Mouse (Mus musculus) neural tube, embryonic 11.5 days (tissue): ENCODE measurements around the gene Crybb1. TPM values are rescaled to one million over a fixed set of nuclear protein-coding genes. Genes with fewer than 3 reads are reported as not detected.

Experiments
- ATAC-seq: fragments of 200-750 bp; cut with Nextera tagmentation; 2 replicates; pipeline ENCODE4 v1.8.0; 2017; ENCODE audit warnings: moderate number of reproducible peaks, mild to moderate bottlenecking, moderate TSS enrichment, moderate library complexity; ENCODE audit not compliant: insufficient read depth, low FRiP score, low TSS enrichment
- DNase-seq: peaks from one replicate; pipeline ENCODE4 v3.0.0-alpha.2; 2015; ENCODE audit warnings: low spot score
- H3K27ac ChIP-seq: fragments of 300-500 bp; sonication (generic); 2 replicates; pipeline ENCODE4 v1.5.1; 2014; ENCODE audit warnings: low read depth, mild to moderate bottlenecking, low read length
- H3K27me3 ChIP-seq: fragments of 300-500 bp; sonication (generic); 2 replicates; pipeline ENCODE4 v1.6.1; 2014; ENCODE audit warnings: mild to moderate bottlenecking, low read length, mixed read lengths; ENCODE audit not compliant: control insufficient read depth, insufficient read depth
- H3K36me3 ChIP-seq: fragments of 300-500 bp; sonication (generic); 2 replicates; pipeline ENCODE4 v1.6.1; 2014; ENCODE audit warnings: mild to moderate bottlenecking, low read length, moderate library complexity, mixed read lengths; ENCODE audit not compliant: control insufficient read depth, insufficient read depth
- H3K4me1 ChIP-seq: fragments of 300-500 bp; sonication (generic); 2 replicates; pipeline ENCODE4 v1.6.1; 2014; ENCODE audit warnings: low read length, mixed read lengths; ENCODE audit not compliant: control insufficient read depth, insufficient read depth
- H3K4me2 ChIP-seq: fragments of 300-500 bp; sonication (generic); 2 replicates; pipeline ENCODE4 v1.6.1; 2014; ENCODE audit warnings: low read depth, mild to moderate bottlenecking, moderate library complexity
- H3K4me3 ChIP-seq: fragments of 300-500 bp; sonication (generic); 2 replicates; pipeline ENCODE4 v1.5.1; 2014; ENCODE audit warnings: low read depth, low read length
- H3K9ac ChIP-seq: fragments of 300-500 bp; sonication (generic); 2 replicates; pipeline ENCODE4 v1.6.1; 2014; ENCODE audit warnings: mild to moderate bottlenecking, low read length
- H3K9me3 ChIP-seq: fragments of 300-500 bp; sonication (generic); 2 replicates; pipeline ENCODE4 v1.6.1; 2016; ENCODE audit warnings: low read length; ENCODE audit not compliant: control insufficient read depth
- WGBS: fragments of 180-500 bp; shearing (Covaris S2); extraction: QIAGEN DNeasy Blood & Tissue Kit; methylation state at CpG from one replicate; pipeline ENCODE4 v1.1.7; 2014; 5-methylcytosine and 5-hydroxymethylcytosine counted together
- polyA plus RNA-seq: library from polyadenylated mRNA; unstranded; fragments of >200 nt; fragmentation: Nextera tagmentation; extraction: Ambion mirVana; gene quantifications from 2 replicates; pipeline ENCODE4 v1.2.1, GENCODE M21; 2014

Crybb1 gene
- polyA plus RNA-seq, 1 experiment from 2014 or later = 0.90 TPM

- Histone ChIP-seq H3K4me1 (no peaks in the 10 kb centered on the region), H3K36me3 (peaks cover 11% of the 10 kb centered on the region), H3K9me3 (no peaks in the 10 kb centered on the region), H3K4me2 (no peak overlapping the region), H3K9ac (no peak overlapping the region), H3K27me3 (no peaks in the 10 kb centered on the region), H3K4me3 (no peak overlapping the region), H3K27ac (no peak overlapping the region)
- no peak for DNase-seq
- ATAC-seq = no peak
- WGBS = 63% methylated on average over 5 of the region's 5 CpGs
Observed at GRCm38 (mm10) chr5:112305842-112306241, 50.2 kb downstream of the Crybb1 start.

- no peaks in the 10 kb centered on the region for H3K9me3 ChIP-seq
- H3K4me2 ChIP-seq = no peak overlapping the region
- DNase-seq (no peak), ATAC-seq (no peak)
- WGBS = 75% methylated on average over 11 of the region's 11 CpGs
- peaks cover 8% of the 10 kb centered on the region for H3K36me3 ChIP-seq
- no peak overlapping the region for H3K4me3 ChIP-seq
- no peaks in the 10 kb centered on the region for H3K4me1 ChIP-seq
- no peak overlapping the region for H3K9ac ChIP-seq
- H3K27ac ChIP-seq = no peak overlapping the region
- H3K27me3 ChIP-seq = no peaks in the 10 kb centered on the region
Observed at GRCm38 (mm10) chr5:112313222-112313885, 57.7 kb downstream of the Crybb1 start.

GRCm38 (mm10) chr5:112316468-112316867 lies 60.9 kb downstream of the Crybb1 start:
- no peak for ATAC-seq
- Histone ChIP-seq H3K4me3 (no peak overlapping the region), H3K4me1 (no peaks in the 10 kb centered on the region), H3K27ac (no peak overlapping the region), H3K36me3 (no peaks in the 10 kb centered on the region), H3K9ac (no peak overlapping the region), H3K9me3 (no peaks in the 10 kb centered on the region), H3K4me2 (no peak overlapping the region), H3K27me3 (no peaks in the 10 kb centered on the region)
- 91% methylated on average over 5 of the region's 5 CpGs for WGBS
- no peak for DNase-seq

GRCm38 (mm10) chr5:112317328-112317727 lies 61.7 kb downstream of the Crybb1 start:
- Histone ChIP-seq H3K4me2 (no peak overlapping the region), H3K9me3 (no peaks in the 10 kb centered on the region), H3K9ac (no peak overlapping the region), H3K27ac (no peak overlapping the region), H3K4me3 (no peak overlapping the region), H3K27me3 (no peaks in the 10 kb centered on the region), H3K4me1 (no peaks in the 10 kb centered on the region), H3K36me3 (no peaks in the 10 kb centered on the region)
- no peak for ATAC-seq
- DNase-seq = no peak
- WGBS = 66% methylated on average over 5 of the region's 5 CpGs

Other genes with a start within 250 kb of the Crybb1 start
- 0.53 and 1.3 TPM in 2 replicates for gene Cryba4, start 3.3 kb upstream of the Crybb1 start, polyA plus RNA-seq
- 28.6 and 30.0 TPM in 2 replicates for gene Tpst2, start 20.9 kb downstream of the Crybb1 start, polyA plus RNA-seq
- gene Tfip11, start 70.5 kb downstream of the Crybb1 start, polyA plus RNA-seq = 30.6 and 32.9 TPM in 2 replicates
- 58.8 and 64.4 TPM in 2 replicates for gene Srrd, start 87.2 kb downstream of the Crybb1 start, polyA plus RNA-seq
- gene Hps4, start 87.3 kb downstream of the Crybb1 start, polyA plus RNA-seq = 30.9 and 31.0 TPM in 2 replicates
- 0.20 TPM in 2 replicates for gene Gm6583, start 100.2 kb downstream of the Crybb1 start, polyA plus RNA-seq
- gene Asphd2, start 139.1 kb downstream of the Crybb1 start, polyA plus RNA-seq = 39.2 and 46.3 TPM in 2 replicates
- 0.16 TPM in 1 of 2 replicates, not detected in the other for gene Gm6588, start 193.6 kb downstream of the Crybb1 start, polyA plus RNA-seq